Mouse (Mus musculus): ENCODE measurements at regions not wholly inside any gene's neighbourhood (a gene's known extent, or its start where the extent isn't known, plus 50 kb on each side); places are given as distances from the start of the nearest gene placed in this dataset.

DNA sequence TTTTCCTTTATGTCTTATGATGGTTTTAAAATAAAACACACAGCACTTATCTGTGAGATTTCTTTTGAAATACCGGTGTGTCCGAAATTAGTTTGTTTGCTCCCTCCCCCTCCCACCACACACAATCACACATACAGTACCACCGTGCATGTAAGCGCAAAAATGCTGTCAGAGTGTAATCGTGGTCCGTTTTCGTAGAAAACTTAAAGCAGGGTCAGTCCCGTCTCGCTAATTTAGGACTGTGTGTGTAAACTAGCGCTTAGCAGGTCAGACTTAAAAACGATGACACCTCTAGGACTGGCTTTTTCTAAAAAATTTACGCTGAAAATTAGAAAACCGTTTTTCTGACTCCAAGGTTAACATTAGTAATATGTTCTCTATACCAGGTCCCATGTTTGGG lies 263.5 kb downstream of the Zfp704 start:
- Histone ChIP-seq H3K9me3 (replicated peaks) (no peaks in the 10 kb centered on the region), H3K4me3 (replicated peaks) (peak overlapping the region; percentile 53), H3K4me1 (peaks cover 11% of the 10 kb centered on the region), H3K9ac (peak overlapping the region; percentile 39; the same call in 1 of the 2 replicates), H3K36me3 (no peaks in the 10 kb centered on the region), H3K27me3 (peaks cover 15% of the 10 kb centered on the region), H3K27ac (replicated peaks) (no peak overlapping the region), H3K4me2 (replicated peaks) (peak overlapping the region; percentile 97)
- no peak for ATAC-seq (ENCODE audit: insufficient number of reproducible peaks, low FRiP score, low TSS enrichment, low read depth)
- 4% methylated on average over 13 of the region's 13 CpGs for WGBS

DNA sequence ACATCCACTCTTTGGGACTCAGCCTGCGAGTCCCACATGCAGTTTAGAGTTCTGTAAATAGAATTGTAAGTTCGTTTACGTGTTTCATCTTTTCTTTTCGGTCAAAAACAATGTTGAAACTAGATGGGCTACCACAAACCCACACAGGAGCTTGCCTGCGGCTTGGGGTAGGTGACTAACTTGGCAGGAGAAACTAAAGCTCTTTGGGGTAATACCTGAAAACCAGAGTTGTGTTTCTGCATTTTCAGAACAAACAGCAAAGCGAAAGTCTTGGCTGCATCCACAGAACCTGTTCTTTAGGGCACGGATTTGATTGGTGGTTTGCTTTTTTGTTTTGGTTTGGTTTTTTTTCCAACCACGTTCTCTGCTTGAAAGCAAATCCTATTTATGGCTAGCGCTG lies 264.0 kb downstream of the Zfp704 start:
- Histone ChIP-seq H3K36me3 (no peaks in the 10 kb centered on the region), H3K27ac (replicated peaks) (no peak overlapping the region), H3K4me2 (replicated peaks) (peak overlapping the region; percentile 97), H3K4me3 (replicated peaks) (peak overlapping the region; percentile 53), H3K9ac (no peak overlapping the region), H3K27me3 (peaks cover 15% of the 10 kb centered on the region), H3K9me3 (replicated peaks) (no peaks in the 10 kb centered on the region), H3K4me1 (peaks cover 13% of the 10 kb centered on the region)
- no peak for ATAC-seq (ENCODE audit: insufficient number of reproducible peaks, low FRiP score, low TSS enrichment, low read depth)
- 21% methylated on average over 9 of the region's 9 CpGs for WGBS

DNA sequence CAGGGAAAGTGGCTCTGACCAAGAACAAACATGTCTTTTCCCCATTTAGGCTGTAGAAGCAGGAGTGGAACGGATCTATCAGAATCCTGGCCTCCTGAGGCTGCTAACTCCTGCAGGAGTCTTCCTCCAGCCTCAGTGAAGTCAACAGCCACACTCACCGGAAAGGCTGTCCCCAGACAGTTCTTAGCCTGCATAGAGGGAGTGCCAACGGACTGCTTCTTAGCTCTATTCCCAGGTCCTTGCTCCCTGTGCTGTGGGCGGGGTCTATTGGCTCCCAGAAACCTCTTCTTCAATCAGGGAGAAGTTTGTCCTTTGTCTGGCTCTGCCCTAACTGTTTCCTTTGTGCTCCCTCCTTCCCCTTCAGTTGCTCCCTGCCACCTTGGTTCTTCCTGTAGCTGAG lies 266.3 kb downstream of the Zfp704 start:
- WGBS: 12% methylated on average over 4 of the region's 4 CpGs
- ATAC-seq (ENCODE audit: insufficient number of reproducible peaks, low FRiP score, low TSS enrichment, low read depth): no peak

DNA sequence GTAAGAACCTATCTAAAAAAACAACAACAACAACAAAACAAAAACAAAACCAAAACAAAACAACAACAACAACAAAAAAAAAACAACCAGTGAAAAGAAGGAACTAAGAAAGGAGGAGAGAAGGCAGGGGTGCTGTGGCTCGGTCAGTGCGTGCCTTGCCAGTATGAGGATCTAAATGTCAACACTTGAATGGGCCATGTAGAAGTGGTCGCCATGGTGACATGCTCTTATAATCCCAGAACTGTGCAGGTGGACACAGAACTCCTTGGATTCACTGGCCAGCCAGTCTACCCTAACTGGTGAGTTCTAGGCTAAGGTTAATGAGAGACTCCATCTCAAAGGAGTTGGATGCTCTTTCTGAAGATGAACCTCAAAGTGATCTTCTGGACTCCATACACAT lies 267.7 kb downstream of the Zfp704 start:
- H3K27me3 ChIP-seq: peaks cover 5% of the 10 kb centered on the region
- 90% methylated on average over 3 of the region's 3 CpGs for WGBS
- no peak overlapping the region for H3K27ac ChIP-seq (replicated peaks)
- H3K4me2 ChIP-seq (replicated peaks): no peak overlapping the region
- no peak for ATAC-seq (ENCODE audit: insufficient number of reproducible peaks, low FRiP score, low TSS enrichment, low read depth)
- peaks cover 10% of the 10 kb centered on the region for H3K4me1 ChIP-seq
- H3K36me3 ChIP-seq: no peaks in the 10 kb centered on the region
- no peak overlapping the region for H3K9ac ChIP-seq
- no peak overlapping the region for H3K4me3 ChIP-seq (replicated peaks)
- no peaks in the 10 kb centered on the region for H3K9me3 ChIP-seq (replicated peaks)

More for the DNA sequence above, 266.3 kb downstream of the Zfp704 start:
- no peak overlapping the region for H3K27ac ChIP-seq (replicated peaks)
- H3K4me3 ChIP-seq (replicated peaks): no peak overlapping the region
- peaks cover 17% of the 10 kb centered on the region for H3K4me1 ChIP-seq
- H3K36me3 ChIP-seq: no peaks in the 10 kb centered on the region
- no peak overlapping the region for H3K4me2 ChIP-seq (replicated peaks)
- no peaks in the 10 kb centered on the region for H3K9me3 ChIP-seq (replicated peaks)
- peaks cover 5% of the 10 kb centered on the region for H3K27me3 ChIP-seq
- H3K9ac ChIP-seq: no peak overlapping the region

DNA sequence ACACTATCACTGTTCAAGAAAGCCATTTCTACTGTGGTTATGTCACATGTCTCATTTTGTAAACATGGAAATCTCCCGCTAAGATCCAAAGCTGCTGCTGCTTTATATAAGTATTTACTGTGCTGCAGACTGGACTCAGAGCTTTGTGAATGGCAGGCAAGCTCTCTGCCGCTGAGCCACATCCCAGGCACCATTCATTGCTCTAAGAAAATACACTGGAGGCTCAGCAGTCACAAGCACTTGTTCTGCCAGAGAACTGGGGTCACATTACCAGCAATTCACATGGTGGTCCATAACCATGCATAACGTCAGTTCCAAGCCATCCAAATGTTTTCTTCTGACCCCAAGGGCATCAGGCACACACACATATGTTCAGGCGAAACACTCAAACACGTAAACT lies 268.2 kb downstream of the Zfp704 start:
- Histone ChIP-seq H3K4me3 (replicated peaks) (no peak overlapping the region), H3K4me1 (peaks cover 7% of the 10 kb centered on the region), H3K36me3 (no peaks in the 10 kb centered on the region), H3K4me2 (replicated peaks) (no peak overlapping the region), H3K27ac (replicated peaks) (no peak overlapping the region), H3K9me3 (replicated peaks) (no peaks in the 10 kb centered on the region), H3K9ac (no peak overlapping the region), H3K27me3 (peaks cover 5% of the 10 kb centered on the region)
- no peak for ATAC-seq (ENCODE audit: insufficient number of reproducible peaks, low FRiP score, low TSS enrichment, low read depth)
- WGBS: 46% methylated on average over 5 of the region's 5 CpGs

DNA sequence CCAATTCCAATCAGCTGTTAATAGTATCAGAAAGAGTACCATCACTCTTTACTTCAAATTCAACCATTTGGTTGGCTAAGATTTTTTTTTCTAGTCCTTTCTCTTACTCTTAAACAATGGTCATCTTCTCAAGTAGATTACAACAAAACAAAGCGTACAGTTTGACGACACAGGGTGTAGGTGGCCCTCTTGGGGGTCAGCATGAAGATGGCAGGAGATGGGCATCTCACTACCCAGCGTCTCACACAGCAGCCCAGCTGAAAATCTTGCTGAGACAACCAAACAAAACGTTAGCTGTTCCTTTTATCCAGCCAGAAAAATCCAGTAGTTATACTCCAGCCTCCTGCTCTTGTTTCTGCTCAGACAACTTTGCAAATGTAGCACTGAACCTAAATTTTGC lies 268.6 kb downstream of the Zfp704 start:
- H3K36me3 ChIP-seq: no peaks in the 10 kb centered on the region
- ATAC-seq (ENCODE audit: insufficient number of reproducible peaks, low FRiP score, low TSS enrichment, low read depth): no peak
- peak overlapping the region; percentile 62 for H3K4me2 ChIP-seq (replicated peaks)
- no peak overlapping the region for H3K9ac ChIP-seq
- H3K9me3 ChIP-seq (replicated peaks): no peaks in the 10 kb centered on the region
- H3K27ac ChIP-seq (replicated peaks): no peak overlapping the region
- 29% methylated on average over 4 of the region's 4 CpGs for WGBS
- peaks cover 5% of the 10 kb centered on the region for H3K4me1 ChIP-seq
- H3K27me3 ChIP-seq: peaks cover 5% of the 10 kb centered on the region
- no peak overlapping the region for H3K4me3 ChIP-seq (replicated peaks)

DNA sequence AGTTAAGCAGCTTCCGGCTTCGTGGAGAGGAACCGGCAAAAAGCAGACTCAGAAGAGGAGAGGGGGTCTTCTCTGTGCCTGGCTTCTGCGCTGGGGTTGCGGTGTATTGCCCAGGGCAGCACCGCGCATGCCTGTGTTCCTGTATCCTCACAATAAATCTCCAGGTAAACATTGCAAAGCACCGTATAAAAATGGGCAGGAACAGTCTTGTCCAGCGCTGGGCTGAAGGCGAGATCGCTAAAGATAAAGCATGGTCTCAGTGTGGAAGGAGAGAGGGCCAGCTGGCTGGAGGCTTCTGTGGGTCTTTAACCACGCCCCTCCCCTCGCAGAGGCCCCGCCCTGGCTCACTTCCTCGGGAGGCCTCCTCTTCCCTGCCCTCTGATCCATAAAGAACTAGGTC lies 269.1 kb downstream of the Zfp704 start:
- H3K27me3 ChIP-seq: peaks cover 5% of the 10 kb centered on the region
- no peak overlapping the region for H3K9ac ChIP-seq
- peak overlapping the region; percentile 62 for H3K4me2 ChIP-seq (replicated peaks)
- no peak; the same call in 1 of the 2 replicates for ATAC-seq (ENCODE audit: insufficient number of reproducible peaks, low FRiP score, low TSS enrichment, low read depth)
- no peaks in the 10 kb centered on the region for H3K36me3 ChIP-seq
- no peaks in the 10 kb centered on the region for H3K9me3 ChIP-seq (replicated peaks)
- H3K27ac ChIP-seq (replicated peaks): no peak overlapping the region
- H3K4me1 ChIP-seq: peaks cover 5% of the 10 kb centered on the region
- peak overlapping the region; percentile 31 for H3K4me3 ChIP-seq (replicated peaks)
- WGBS: 2% methylated on average over 15 of the region's 15 CpGs

DNA sequence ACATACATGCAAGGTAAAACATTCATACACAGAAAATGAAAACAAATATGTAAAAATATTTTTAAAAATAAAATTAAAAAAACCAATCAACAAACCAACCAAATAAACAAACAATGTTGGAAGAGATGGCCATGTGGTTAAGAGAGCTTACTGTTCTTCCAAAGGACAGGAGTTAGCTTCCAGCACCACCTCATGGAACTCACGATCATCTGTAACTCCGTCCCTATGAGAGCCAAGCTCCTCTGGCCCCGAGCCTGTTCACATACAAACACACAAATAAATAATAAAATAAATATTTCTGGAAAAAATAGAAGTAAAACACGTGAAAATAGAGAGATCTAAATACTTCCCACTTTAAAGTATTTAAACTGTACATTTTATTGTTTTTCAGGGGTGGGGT lies 269.5 kb downstream of the Zfp704 start:
- Histone ChIP-seq H3K4me2 (replicated peaks) (peak overlapping the region; percentile 62), H3K27me3 (peaks cover 2% of the 10 kb centered on the region), H3K36me3 (no peaks in the 10 kb centered on the region), H3K4me3 (replicated peaks) (peak overlapping the region; percentile 31), H3K9ac (no peak overlapping the region), H3K9me3 (replicated peaks) (no peaks in the 10 kb centered on the region), H3K27ac (replicated peaks) (no peak overlapping the region), H3K4me1 (peaks cover 5% of the 10 kb centered on the region)
- 20% methylated on average over 4 of the region's 4 CpGs for WGBS
- no peak for ATAC-seq (ENCODE audit: insufficient number of reproducible peaks, low FRiP score, low TSS enrichment, low read depth)

DNA sequence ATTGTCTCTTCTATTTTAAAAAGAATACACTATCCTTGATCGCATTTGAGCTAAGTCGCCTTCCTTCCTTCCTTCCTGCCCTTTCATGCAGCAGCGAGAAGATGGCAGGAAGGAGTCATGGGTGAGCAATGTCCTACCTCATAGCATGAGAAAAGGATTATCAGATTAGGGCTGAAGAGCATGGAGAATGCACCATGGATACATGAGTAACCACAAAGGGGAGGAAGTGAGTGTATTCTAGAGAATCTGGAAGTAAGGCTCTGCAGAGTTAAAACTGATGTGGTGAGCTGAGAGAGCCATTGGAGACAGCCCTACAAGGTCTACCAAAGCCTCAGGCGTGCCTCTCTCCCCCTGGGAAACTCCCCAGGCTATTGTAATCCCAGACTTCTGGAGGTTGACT lies 270.2 kb downstream of the Zfp704 start:
- no peak overlapping the region for H3K27ac ChIP-seq (replicated peaks)
- no peaks in the 10 kb centered on the region for H3K9me3 ChIP-seq (replicated peaks)
- no peaks in the 10 kb centered on the region for H3K36me3 ChIP-seq
- WGBS: 70% methylated on average over 4 of the region's 4 CpGs
- H3K9ac ChIP-seq: no peak overlapping the region
- H3K4me1 ChIP-seq: peaks cover 8% of the 10 kb centered on the region
- no peak overlapping the region for H3K4me2 ChIP-seq (replicated peaks)
- ATAC-seq (ENCODE audit: insufficient number of reproducible peaks, low FRiP score, low TSS enrichment, low read depth): no peak
- H3K4me3 ChIP-seq (replicated peaks): no peak overlapping the region
- H3K27me3 ChIP-seq: no peaks in the 10 kb centered on the region; the same call in 1 of the 2 replicates

DNA sequence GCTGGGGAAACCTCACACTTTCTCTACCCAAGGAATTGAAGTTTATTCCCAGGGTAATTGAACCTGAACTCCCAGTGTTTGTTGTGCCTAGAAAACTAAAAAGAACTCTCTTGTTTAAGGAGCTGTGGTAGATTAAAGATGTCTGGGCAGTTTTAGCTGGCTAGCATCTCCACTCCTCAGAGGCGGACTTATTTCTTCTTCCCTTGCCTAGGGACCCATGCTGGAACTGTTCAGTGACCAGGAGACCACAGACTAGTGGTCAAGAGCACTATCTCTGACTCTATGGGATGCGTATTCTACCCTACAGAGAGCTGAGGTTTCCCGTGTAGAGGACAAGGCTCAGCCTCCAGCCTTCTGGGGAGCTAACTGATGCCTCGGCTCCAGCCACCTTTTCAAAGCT lies 274.3 kb downstream of the Zfp704 start:
- no peak overlapping the region for H3K4me2 ChIP-seq (replicated peaks)
- peaks cover 5% of the 10 kb centered on the region for H3K4me1 ChIP-seq
- H3K27me3 ChIP-seq: 0 out of 2 replicates have a peak, but pooled peaks cover 5% of the 10 kb centered on the region
- H3K9me3 ChIP-seq (replicated peaks): no peaks in the 10 kb centered on the region
- no peak for ATAC-seq (ENCODE audit: insufficient number of reproducible peaks, low FRiP score, low TSS enrichment, low read depth)
- no peaks in the 10 kb centered on the region for H3K36me3 ChIP-seq
- 60% methylated on average over 4 of the region's 4 CpGs for WGBS
- no peak overlapping the region for H3K27ac ChIP-seq (replicated peaks)
- H3K9ac ChIP-seq: no peak overlapping the region
- H3K4me3 ChIP-seq (replicated peaks): no peak overlapping the region
